Mouse (Mus musculus): Measurements from ENCODE around the gene Ufc1.
"Not testable (repeated sequence)": the region's sequence is repeated elsewhere in the genome, so short reads cannot be mapped to it uniquely, and the experiment has no call there.

Ufc1 gene

GRCm38 (mm10) chr1:171248386-171249226 lies 46.2 kb downstream of the Ufc1 start:
- DNase-seq (ENCODE audit: low read depth, low spot score) = no peak

GRCm38 (mm10) chr1:171247916-171248315 lies 46.9 kb downstream of the Ufc1 start:
- no peak for DNase-seq (ENCODE audit: low read depth, low spot score)

- no peak for DNase-seq (ENCODE audit: low read depth, low spot score)
Observed at GRCm38 (mm10) chr1:171247453-171247841, 47.4 kb downstream of the Ufc1 start.

- DNase-seq (ENCODE audit: low read depth, low spot score) = peak; percentile 97
Observed at GRCm38 (mm10) chr1:171246709-171247452, 47.9 kb downstream of the Ufc1 start.

- DNase-seq (ENCODE audit: low read depth, low spot score) = no peak
Observed at GRCm38 (mm10) chr1:171245353-171245752, 49.5 kb downstream of the Ufc1 start.

- DNase-seq (ENCODE audit: low read depth, low spot score) = not testable (repeated sequence)
Observed at GRCm38 (mm10) chr1:171241952-171242351, 52.9 kb downstream of the Ufc1 start.

- DNase-seq (ENCODE audit: low read depth, low spot score) = no peak
Observed at GRCm38 (mm10) chr1:171240911-171241310, 53.9 kb downstream of the Ufc1 start.

GRCm38 (mm10) chr1:171239992-171240744 lies 54.7 kb downstream of the Ufc1 start:
- no peak for DNase-seq (ENCODE audit: low read depth, low spot score)
